Mouse (Mus musculus) thymus, adult 2 months (tissue): ENCODE measurements around the gene Tnn. TPM values are rescaled to one million over a fixed set of nuclear protein-coding genes. Genes with fewer than 3 reads are reported as not detected.

Experiments
- DNase-seq: peaks from one replicate; pipeline ENCODE4 v3.0.0; 2021
- H3K27ac ChIP-seq: fragments of 200-500 bp; 2 replicates; pipeline ENCODE4 v1.5.1; 2012; ENCODE audit warnings: low read length, control low read depth; ENCODE audit not compliant: control insufficient read depth, insufficient read depth
- H3K27me3 ChIP-seq: fragments of 200-500 bp; 2 replicates; pipeline ENCODE4 v1.6.1; 2012; ENCODE audit warnings: mild to moderate bottlenecking, low read length, moderate library complexity, mixed read lengths; ENCODE audit not compliant: control insufficient read depth, insufficient read depth
- H3K36me3 ChIP-seq: fragments of 200-500 bp; 2 replicates; pipeline ENCODE4 v1.6.1; 2012; ENCODE audit warnings: mild to moderate bottlenecking, low read length, moderate library complexity; ENCODE audit not compliant: control insufficient read depth, insufficient read depth
- H3K4me1 ChIP-seq: fragments of 200-500 bp; replicated peaks from 2 replicates; pipeline ENCODE4 v1.6.1; 2012; ENCODE audit warnings: low read length; ENCODE audit not compliant: control insufficient read depth, insufficient read depth
- H3K4me3 ChIP-seq: fragments of 200-500 bp; 2 replicates; pipeline ENCODE4 v1.5.1; 2012; ENCODE audit warnings: mild to moderate bottlenecking, low read length, control low read depth, moderate library complexity; ENCODE audit not compliant: control insufficient read depth, insufficient read depth
- CTCF ChIP-seq: fragments of 200-500 bp; IDR thresholded peaks from 2 replicates; pipeline ENCODE4 v1.5.1; 2012; ENCODE audit warnings: mild to moderate bottlenecking, control low read depth, low read length, moderate library complexity, borderline replicate concordance; ENCODE audit not compliant: control insufficient read depth, poor library complexity, insufficient read depth; ENCODE audit errors: extremely low read depth
- POLR2A ChIP-seq: fragments of 200-500 bp; IDR thresholded peaks from 2 replicates; pipeline ENCODE4 v1.6.1; 2012; ENCODE audit warnings: mild to moderate bottlenecking, low read length, control low read depth, moderate library complexity; ENCODE audit not compliant: control insufficient read depth, poor library complexity, insufficient read depth; ENCODE audit errors: extremely low read depth
- WGBS: fragments of 180-500 bp; shearing (Covaris S2); methylation state at CpG from one replicate; pipeline ENCODE4 v1.1.7; 2018; 5-methylcytosine and 5-hydroxymethylcytosine counted together
- polyA plus RNA-seq: library from polyadenylated mRNA; depleted of rRNA; stranded (reverse); fragments of >200 nt; gene quantifications from 2 replicates; pipeline ENCODE4 v1.2.3, GENCODE M21; 2012

The Tnn gene
- polyA plus RNA-seq, 1 experiment: 0.12 TPM

GRCm38 (mm10) chr1:160166600-160166999 is 13.2 kb upstream of the Tnn start:
- Histone ChIP-seq H3K4me3 (no peak overlapping the region), H3K27ac (no peak overlapping the region), H3K27me3 (no peaks in the 10 kb centered on the region), H3K36me3 (no peaks in the 10 kb centered on the region), H3K4me1 (peaks cover 2% of the 10 kb centered on the region)
- no peak for DNase-seq
- WGBS: 91% methylated on average over 4 of the region's 5 CpGs
- TF ChIP-seq POLR2A (no peak), CTCF (no peak)

- no peak for DNase-seq
- Histone ChIP-seq H3K36me3 (no peaks in the 10 kb centered on the region), H3K4me3 (no peak overlapping the region), H3K27me3 (no peaks in the 10 kb centered on the region), H3K4me1 (no peaks in the 10 kb centered on the region), H3K27ac (no peak overlapping the region)
- WGBS: 95% methylated on average over 2 of the region's 2 CpGs
- no peak for TF ChIP-seq POLR2A
- no peak for TF ChIP-seq CTCF
Measured at GRCm38 (mm10) chr1:160158190-160158589, 4.8 kb upstream of the Tnn start.

GRCm38 (mm10) chr1:160150726-160151125 is 2.7 kb downstream of the Tnn start:
- Histone ChIP-seq H3K27ac (no peak overlapping the region), H3K4me1 (no peaks in the 10 kb centered on the region), H3K4me3 (no peak overlapping the region), H3K36me3 (no peaks in the 10 kb centered on the region), H3K27me3 (no peaks in the 10 kb centered on the region)
- DNase-seq: no peak
- no peak for TF ChIP-seq POLR2A
- no peak for TF ChIP-seq CTCF
- WGBS: 13% methylated on average over 3 of the region's 3 CpGs

- TF ChIP-seq CTCF: no peak
- no peak for TF ChIP-seq POLR2A
- DNase-seq: no peak
- no peak overlapping the region for H3K27ac ChIP-seq
- no peaks in the 10 kb centered on the region for H3K36me3 ChIP-seq
- H3K27me3 ChIP-seq: no peaks in the 10 kb centered on the region
- no peak overlapping the region for H3K4me3 ChIP-seq
- 88% methylated on average over 11 of the region's 11 CpGs for WGBS
- H3K4me1 ChIP-seq: no peaks in the 10 kb centered on the region
Measured at GRCm38 (mm10) chr1:160149291-160149906, 4.0 kb downstream of the Tnn start.

- Histone ChIP-seq H3K36me3 (no peaks in the 10 kb centered on the region), H3K27ac (no peak overlapping the region), H3K4me1 (no peaks in the 10 kb centered on the region), H3K27me3 (no peaks in the 10 kb centered on the region), H3K4me3 (no peak overlapping the region)
- 86% methylated on average over 7 of the region's 7 CpGs for WGBS
- TF ChIP-seq CTCF (no peak), POLR2A (no peak)
- DNase-seq: no peak
Measured at GRCm38 (mm10) chr1:160147274-160147673, 6.1 kb downstream of the Tnn start.

- WGBS: 68% methylated on average over 3 of the region's 3 CpGs
- H3K36me3 ChIP-seq: no peaks in the 10 kb centered on the region
- DNase-seq: no peak
- no peaks in the 10 kb centered on the region for H3K4me1 ChIP-seq
- no peaks in the 10 kb centered on the region for H3K27me3 ChIP-seq
- TF ChIP-seq CTCF (no peak), POLR2A (no peak)
- no peak overlapping the region for H3K27ac ChIP-seq
- H3K4me3 ChIP-seq: no peak overlapping the region
Measured at GRCm38 (mm10) chr1:160145606-160146005, 7.8 kb downstream of the Tnn start.

GRCm38 (mm10) chr1:160144343-160144742 is 9.0 kb downstream of the Tnn start:
- no peak for DNase-seq
- Histone ChIP-seq H3K4me3 (no peak overlapping the region), H3K4me1 (no peaks in the 10 kb centered on the region), H3K27ac (no peak overlapping the region), H3K27me3 (no peaks in the 10 kb centered on the region), H3K36me3 (no peaks in the 10 kb centered on the region)
- 90% methylated on average over 7 of the region's 7 CpGs for WGBS
- TF ChIP-seq CTCF (no peak), POLR2A (no peak)
